Mouse (Mus musculus): ENCODE measurements at regions not wholly inside any gene's neighbourhood (a gene's known extent, or its start where the extent isn't known, plus 50 kb on each side); places are given as distances from the start of the nearest gene placed in this dataset.

DNA sequence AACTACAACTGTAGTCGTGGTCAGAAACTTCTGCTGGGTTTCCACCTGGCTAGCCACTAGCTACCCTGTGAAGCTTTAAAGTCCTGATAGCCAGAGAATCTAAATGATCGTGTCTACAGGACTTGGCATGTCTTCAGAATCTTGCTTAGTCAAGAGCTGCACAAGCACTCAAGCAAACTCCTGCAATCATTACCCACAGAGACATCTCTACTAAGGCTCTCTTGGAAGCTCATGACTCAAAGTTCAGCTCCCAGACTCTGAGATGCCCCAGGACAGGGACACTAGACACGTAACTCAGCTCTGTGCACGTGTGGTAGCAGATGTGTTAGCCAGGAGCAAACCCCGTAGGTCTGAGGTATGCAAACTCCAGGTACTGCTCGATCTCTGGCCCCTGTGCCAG, 242.2 kb downstream of the Rybp start:
- no peak overlapping the region for H3K4me3 ChIP-seq (replicated peaks; ENCODE audit: low read length)
- H3K27ac ChIP-seq (ENCODE audit: low read length), result no peak overlapping the region
- H3K9ac ChIP-seq (replicated peaks; ENCODE audit: low read depth, low read length), result no peak overlapping the region
- no peak for ATAC-seq
- H3K36me3 ChIP-seq (ENCODE audit: control insufficient read depth, insufficient read depth), result no peaks in the 10 kb centered on the region
- H3K9me3 ChIP-seq (ENCODE audit: control insufficient read depth, low read length), result no peaks in the 10 kb centered on the region
- H3K4me1 ChIP-seq (replicated peaks; ENCODE audit: control insufficient read depth, insufficient read depth, low read length), result peaks cover 7% of the 10 kb centered on the region; the same call in 1 of the 2 replicates
- 88% methylated on average over 6 of the region's 6 CpGs for WGBS
- H3K4me2 ChIP-seq (ENCODE audit: low read length), result no peak overlapping the region
- no peaks in the 10 kb centered on the region for H3K27me3 ChIP-seq (replicated peaks; ENCODE audit: control insufficient read depth, insufficient read depth, low read length)

DNA sequence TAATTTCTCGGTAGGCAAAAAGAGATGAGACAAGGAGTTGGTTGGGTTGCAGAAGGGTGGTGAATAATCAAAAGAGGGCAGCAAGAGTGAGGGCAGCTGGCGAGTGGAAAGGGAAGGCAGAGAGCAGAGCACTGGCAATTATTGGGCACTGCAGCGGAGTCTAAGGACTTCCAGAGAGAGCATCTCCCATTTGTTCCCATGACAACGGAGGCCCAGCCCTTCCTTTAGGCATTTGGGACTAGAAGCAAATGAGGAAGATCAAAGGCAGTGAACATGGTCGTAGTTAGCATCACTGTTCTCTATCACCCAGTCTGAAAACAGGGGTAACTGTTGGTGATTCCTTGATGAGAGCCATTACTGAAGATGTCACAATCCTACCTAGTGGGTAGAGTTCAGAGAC, 246.1 kb downstream of the Rybp start:
- H3K27me3 ChIP-seq (replicated peaks; ENCODE audit: control insufficient read depth, insufficient read depth, low read length), result no peaks in the 10 kb centered on the region
- no peak for ATAC-seq

DNA sequence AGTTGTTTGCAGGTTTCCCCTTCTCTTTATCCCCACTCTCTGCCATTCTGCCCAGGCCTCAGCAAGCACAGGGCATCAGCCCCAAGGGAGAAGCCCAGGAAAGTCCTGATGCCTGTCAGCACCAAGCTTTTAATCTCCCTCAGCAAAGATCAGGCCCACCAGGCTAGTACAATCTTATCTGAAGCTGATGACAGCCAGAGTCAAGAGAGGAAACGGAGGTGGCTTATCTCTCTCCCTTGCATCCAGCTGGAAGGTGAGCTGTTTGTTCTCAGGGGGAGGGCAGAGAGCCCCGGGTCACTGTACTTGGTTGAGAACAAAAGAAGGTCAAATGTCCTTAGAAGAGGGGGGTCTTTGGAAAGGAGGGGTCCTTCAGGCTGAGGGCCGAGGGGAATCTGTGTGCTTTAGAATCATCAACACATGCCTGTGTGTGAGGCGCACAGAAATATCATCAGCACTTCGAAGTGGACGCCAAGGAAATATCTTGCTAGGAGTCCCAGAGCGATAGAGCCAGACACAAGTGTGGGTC, 246.8 kb downstream of the Rybp start:
- Histone ChIP-seq H3K4me2 (ENCODE audit: low read length) (no peak overlapping the region), H3K27ac (ENCODE audit: low read length) (no peak overlapping the region), H3K4me1 (replicated peaks; ENCODE audit: control insufficient read depth, insufficient read depth, low read length) (no peaks in the 10 kb centered on the region), H3K36me3 (ENCODE audit: control insufficient read depth, insufficient read depth) (no peaks in the 10 kb centered on the region), H3K27me3 (replicated peaks; ENCODE audit: control insufficient read depth, insufficient read depth, low read length) (no peaks in the 10 kb centered on the region), H3K4me3 (replicated peaks; ENCODE audit: low read length) (no peak overlapping the region), H3K9ac (replicated peaks; ENCODE audit: low read depth, low read length) (no peak overlapping the region), H3K9me3 (ENCODE audit: control insufficient read depth, low read length) (no peaks in the 10 kb centered on the region)
- no peak for ATAC-seq
- 66% methylated on average over 7 of the region's 7 CpGs for WGBS

More for the DNA sequence above, 246.1 kb downstream of the Rybp start:
- Histone ChIP-seq H3K27ac (ENCODE audit: low read length) (no peak overlapping the region), H3K4me2 (ENCODE audit: low read length) (no peak overlapping the region), H3K9ac (replicated peaks; ENCODE audit: low read depth, low read length) (no peak overlapping the region), H3K4me3 (replicated peaks; ENCODE audit: low read length) (no peak overlapping the region), H3K36me3 (ENCODE audit: control insufficient read depth, insufficient read depth) (no peaks in the 10 kb centered on the region), H3K9me3 (ENCODE audit: control insufficient read depth, low read length) (no peaks in the 10 kb centered on the region), H3K4me1 (replicated peaks; ENCODE audit: control insufficient read depth, insufficient read depth, low read length) (peaks cover 3% of the 10 kb centered on the region; the same call in 1 of the 2 replicates)
- 60% methylated on average over 5 of the region's 5 CpGs for WGBS

DNA sequence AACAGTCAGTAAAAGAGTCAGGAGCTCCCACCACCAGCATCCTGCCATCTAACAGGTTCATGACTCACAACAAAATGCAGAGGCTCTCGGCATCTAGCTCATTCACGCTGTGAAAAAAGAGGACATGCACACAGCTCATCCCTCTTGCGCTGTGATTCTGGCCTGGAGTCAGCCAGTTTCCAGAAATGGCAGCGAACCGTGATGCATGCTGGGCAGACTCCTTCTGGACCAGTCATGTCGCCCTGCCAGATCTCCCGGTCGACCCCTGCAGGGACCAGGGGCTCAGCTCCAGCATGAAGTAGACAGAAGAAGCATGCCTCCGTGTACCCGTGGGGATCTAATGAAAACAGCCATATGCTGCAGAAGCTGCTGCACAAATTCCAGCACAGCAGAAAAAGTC, 254.6 kb downstream of the Rybp start:
- H3K36me3 ChIP-seq (ENCODE audit: control insufficient read depth, insufficient read depth), result no peaks in the 10 kb centered on the region
- H3K27ac ChIP-seq (ENCODE audit: low read length), result no peak overlapping the region
- H3K4me1 ChIP-seq (replicated peaks; ENCODE audit: control insufficient read depth, insufficient read depth, low read length), result 0 out of 2 replicates have a peak, but pooled peaks cover 2% of the 10 kb centered on the region
- 70% methylated on average over 10 of the region's 10 CpGs for WGBS
- H3K4me3 ChIP-seq (replicated peaks; ENCODE audit: low read length), result no peak overlapping the region
- no peaks in the 10 kb centered on the region for H3K27me3 ChIP-seq (replicated peaks; ENCODE audit: control insufficient read depth, insufficient read depth, low read length)
- no peaks in the 10 kb centered on the region for H3K9me3 ChIP-seq (ENCODE audit: control insufficient read depth, low read length)
- no peak for ATAC-seq
- no peak overlapping the region for H3K4me2 ChIP-seq (ENCODE audit: low read length)
- no peak overlapping the region for H3K9ac ChIP-seq (replicated peaks; ENCODE audit: low read depth, low read length)

DNA sequence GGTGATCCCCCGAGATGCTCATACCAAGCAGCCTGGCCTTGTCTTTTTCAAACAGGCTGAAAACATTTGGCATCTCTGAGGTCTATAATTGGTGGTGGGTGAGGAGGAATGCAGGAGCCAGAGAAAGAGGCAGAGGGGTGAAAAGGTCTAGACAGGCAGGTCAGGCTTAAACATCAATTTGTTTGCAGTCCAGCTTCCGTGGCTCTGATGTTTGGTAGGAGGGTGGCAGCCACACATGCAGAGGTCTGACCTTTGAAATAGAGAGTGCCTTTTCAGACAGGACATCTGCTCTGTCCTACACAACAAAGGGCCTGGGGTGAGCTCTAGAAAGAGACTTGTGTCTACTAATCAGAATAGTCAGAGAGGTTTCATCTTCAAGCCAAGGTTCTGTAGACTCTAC, 256.8 kb downstream of the Rybp start:
- no peak overlapping the region for H3K4me2 ChIP-seq (ENCODE audit: low read length)
- peaks cover 4% of the 10 kb centered on the region; the same call in 1 of the 2 replicates for H3K4me1 ChIP-seq (replicated peaks; ENCODE audit: control insufficient read depth, insufficient read depth, low read length)
- H3K27me3 ChIP-seq (replicated peaks; ENCODE audit: control insufficient read depth, insufficient read depth, low read length), result no peaks in the 10 kb centered on the region
- 40% methylated on average over 2 of the region's 2 CpGs for WGBS
- H3K36me3 ChIP-seq (ENCODE audit: control insufficient read depth, insufficient read depth), result no peaks in the 10 kb centered on the region
- no peak overlapping the region for H3K4me3 ChIP-seq (replicated peaks; ENCODE audit: low read length)
- no peak overlapping the region for H3K27ac ChIP-seq (ENCODE audit: low read length)
- H3K9ac ChIP-seq (replicated peaks; ENCODE audit: low read depth, low read length), result no peak overlapping the region
- H3K9me3 ChIP-seq (ENCODE audit: control insufficient read depth, low read length), result no peaks in the 10 kb centered on the region
- ATAC-seq, result no peak

DNA sequence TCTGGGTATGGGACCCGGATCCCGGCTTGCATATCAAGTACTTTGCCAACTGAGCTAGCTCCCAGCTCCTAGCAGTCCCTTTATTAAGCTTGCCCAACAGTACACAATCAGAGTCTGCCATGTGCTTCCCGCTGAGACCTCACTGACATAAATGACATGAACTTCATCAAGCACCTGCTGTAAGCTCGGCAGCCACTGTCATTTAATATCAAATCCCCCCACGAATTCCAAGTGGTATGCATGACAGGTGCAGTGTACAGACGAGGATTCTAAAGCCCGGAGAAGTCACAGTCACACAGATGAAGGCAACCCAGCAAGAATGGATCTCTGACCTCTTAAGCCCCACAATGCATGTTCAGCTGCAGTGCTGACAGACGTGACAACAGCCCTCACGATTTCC, 257.3 kb downstream of the Rybp start:
- no peak overlapping the region for H3K4me3 ChIP-seq (replicated peaks; ENCODE audit: low read length)
- H3K9ac ChIP-seq (replicated peaks; ENCODE audit: low read depth, low read length), result no peak overlapping the region
- no peaks in the 10 kb centered on the region for H3K9me3 ChIP-seq (ENCODE audit: control insufficient read depth, low read length)
- H3K27me3 ChIP-seq (replicated peaks; ENCODE audit: control insufficient read depth, insufficient read depth, low read length), result no peaks in the 10 kb centered on the region
- H3K27ac ChIP-seq (ENCODE audit: low read length), result no peak overlapping the region
- no peaks in the 10 kb centered on the region for H3K36me3 ChIP-seq (ENCODE audit: control insufficient read depth, insufficient read depth)
- no peak overlapping the region for H3K4me2 ChIP-seq (ENCODE audit: low read length)
- no peak for ATAC-seq
- H3K4me1 ChIP-seq (replicated peaks; ENCODE audit: control insufficient read depth, insufficient read depth, low read length), result peaks cover 6% of the 10 kb centered on the region; the same call in 1 of the 2 replicates
- 39% methylated on average over 9 of the region's 9 CpGs for WGBS

DNA sequence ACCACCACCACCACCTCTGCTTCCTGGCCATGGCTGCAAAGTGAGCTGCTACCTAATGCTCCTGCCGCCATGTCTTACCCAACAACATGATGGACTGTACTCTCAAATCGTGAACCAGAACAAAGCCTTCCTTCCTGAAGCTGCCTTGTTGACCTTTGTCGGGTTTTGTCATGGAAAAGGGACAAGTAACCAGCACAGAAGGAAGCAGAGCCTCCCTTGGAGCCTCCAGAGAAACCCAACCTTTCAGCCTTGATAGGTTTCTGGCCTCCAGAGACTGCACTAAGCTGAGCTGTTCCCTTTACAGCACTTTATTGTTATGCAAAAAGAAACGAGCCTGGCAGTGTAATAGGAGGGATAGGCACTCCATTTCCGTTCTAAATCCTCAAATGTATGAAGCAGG, 259.8 kb downstream of the Rybp start:
- H3K4me1 ChIP-seq (replicated peaks; ENCODE audit: control insufficient read depth, insufficient read depth, low read length), result peaks cover 6% of the 10 kb centered on the region
- no peak overlapping the region for H3K27ac ChIP-seq (ENCODE audit: low read length)
- 49% methylated on average over 5 of the region's 5 CpGs for WGBS
- H3K27me3 ChIP-seq (replicated peaks; ENCODE audit: control insufficient read depth, insufficient read depth, low read length), result no peaks in the 10 kb centered on the region
- H3K4me3 ChIP-seq (replicated peaks; ENCODE audit: low read length), result no peak overlapping the region
- H3K9ac ChIP-seq (replicated peaks; ENCODE audit: low read depth, low read length), result no peak overlapping the region
- no peaks in the 10 kb centered on the region for H3K9me3 ChIP-seq (ENCODE audit: control insufficient read depth, low read length)
- no peak overlapping the region for H3K4me2 ChIP-seq (ENCODE audit: low read length)
- no peaks in the 10 kb centered on the region for H3K36me3 ChIP-seq (ENCODE audit: control insufficient read depth, insufficient read depth)
- ATAC-seq, result no peak

DNA sequence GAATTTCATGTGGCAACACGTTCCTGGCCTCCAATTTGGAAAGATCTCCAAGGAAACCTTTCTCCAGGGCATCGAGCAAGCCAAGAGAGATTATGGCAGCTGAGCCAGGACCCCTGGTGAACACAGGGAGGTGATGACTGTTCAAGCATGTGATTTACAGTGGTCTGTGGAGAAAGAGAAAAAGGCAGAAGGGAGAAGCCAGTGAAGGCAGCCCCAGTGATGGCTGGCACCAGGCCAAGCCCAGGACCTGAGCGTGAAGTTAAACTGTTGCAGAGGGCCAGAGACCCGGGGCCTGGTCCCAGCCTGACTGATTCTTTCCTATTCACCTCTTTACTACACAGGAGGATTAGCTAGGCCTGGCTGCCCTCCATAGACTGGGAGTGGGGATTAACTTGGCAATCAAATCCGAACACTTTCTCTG, 261.7 kb downstream of the Rybp start:
- Histone ChIP-seq H3K4me2 (ENCODE audit: low read length) (no peak overlapping the region), H3K9ac (replicated peaks; ENCODE audit: low read depth, low read length) (no peak overlapping the region), H3K27ac (ENCODE audit: low read length) (no peak overlapping the region), H3K9me3 (ENCODE audit: control insufficient read depth, low read length) (no peaks in the 10 kb centered on the region), H3K4me3 (replicated peaks; ENCODE audit: low read length) (no peak overlapping the region), H3K4me1 (replicated peaks; ENCODE audit: control insufficient read depth, insufficient read depth, low read length) (peaks cover 6% of the 10 kb centered on the region), H3K27me3 (replicated peaks; ENCODE audit: control insufficient read depth, insufficient read depth, low read length) (no peaks in the 10 kb centered on the region), H3K36me3 (ENCODE audit: control insufficient read depth, insufficient read depth) (no peaks in the 10 kb centered on the region)
- peak; percentile 81 for ATAC-seq
- WGBS, result 8% methylated on average over 5 of the region's 5 CpGs

DNA sequence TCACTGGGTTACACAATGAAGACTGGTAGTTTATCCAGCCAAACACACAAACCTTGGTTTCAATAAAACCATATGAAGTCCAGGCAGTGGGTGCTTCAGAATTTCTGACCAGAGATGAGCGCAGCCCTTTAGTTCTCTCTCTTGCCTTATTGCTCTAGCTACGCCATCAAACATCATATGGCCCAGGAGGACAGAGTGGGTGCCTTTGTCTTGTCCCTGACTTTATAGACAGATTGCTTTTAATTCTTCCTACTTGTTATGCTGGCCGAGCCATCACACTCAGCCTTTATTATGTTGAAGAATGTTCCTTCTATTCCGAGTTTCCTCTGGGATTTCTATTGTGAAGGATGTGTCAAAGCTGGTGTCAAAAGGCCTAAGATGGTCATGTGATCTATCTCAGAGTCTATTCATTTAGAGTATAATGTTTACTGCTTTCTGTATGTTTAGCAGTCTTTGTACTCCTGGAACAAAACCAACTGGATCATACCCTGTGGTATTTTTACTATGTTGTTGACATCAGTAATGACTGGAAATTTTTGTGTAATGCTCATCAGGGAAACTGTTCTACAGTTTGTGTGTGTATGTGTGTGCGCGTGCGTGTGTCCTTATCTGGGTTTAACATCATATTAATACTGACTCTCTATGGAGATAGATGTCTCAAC, 263.7 kb downstream of the Rybp start:
- Histone ChIP-seq H3K27me3 (replicated peaks; ENCODE audit: control insufficient read depth, insufficient read depth, low read length) (no peaks in the 10 kb centered on the region), H3K36me3 (ENCODE audit: control insufficient read depth, insufficient read depth) (no peaks in the 10 kb centered on the region), H3K4me3 (replicated peaks; ENCODE audit: low read length) (no peak overlapping the region), H3K27ac (ENCODE audit: low read length) (no peak overlapping the region), H3K4me2 (ENCODE audit: low read length) (no peak overlapping the region), H3K9me3 (ENCODE audit: control insufficient read depth, low read length) (no peaks in the 10 kb centered on the region), H3K9ac (replicated peaks; ENCODE audit: low read depth, low read length) (no peak overlapping the region), H3K4me1 (replicated peaks; ENCODE audit: control insufficient read depth, insufficient read depth, low read length) (peaks cover 7% of the 10 kb centered on the region)
- WGBS, result 65% methylated on average over 7 of the region's 7 CpGs
- ATAC-seq, result no peak
